Mouse (Mus musculus): ENCODE measurements around the gene Topaz1. TPM values are rescaled to one million over a fixed set of nuclear protein-coding genes. Genes with fewer than 3 reads are reported as not detected.

The Topaz1 gene
- polyA plus RNA-seq, 1 experiment from 2014 or later, result not detected

Other genes with a start within 250 kb of the Topaz1 start
- 4.6 and 5.8 TPM in 2 replicates for gene Tcaim, start 58.2 kb downstream of the Topaz1 start, polyA plus RNA-seq (2016; fragmentation: Nextera tagmentation; extraction: Ambion mirVana)
- 0.32 TPM in 1 of 2 replicates, not detected in the other for gene Gm35549, start 96.7 kb downstream of the Topaz1 start, polyA plus RNA-seq (2016; fragmentation: Nextera tagmentation; extraction: Ambion mirVana)
- gene Zfp445, start 118.7 kb downstream of the Topaz1 start, polyA plus RNA-seq (2016; fragmentation: Nextera tagmentation; extraction: Ambion mirVana), result 69.5 and 88.0 TPM in 2 replicates
- 3.6 and 4.6 TPM in 2 replicates for gene Zkscan7, start 138.3 kb downstream of the Topaz1 start, polyA plus RNA-seq (2016; fragmentation: Nextera tagmentation; extraction: Ambion mirVana)
- gene Zfp105, start 175.7 kb downstream of the Topaz1 start, polyA plus RNA-seq (2016; fragmentation: Nextera tagmentation; extraction: Ambion mirVana), result 33.1 and 35.9 TPM in 2 replicates
- gene 1110059G10Rik, start 203.7 kb downstream of the Topaz1 start, polyA plus RNA-seq (2016; fragmentation: Nextera tagmentation; extraction: Ambion mirVana), result 22.8 and 23.4 TPM in 2 replicates
- gene Kif15, start 203.7 kb downstream of the Topaz1 start, polyA plus RNA-seq (2016; fragmentation: Nextera tagmentation; extraction: Ambion mirVana), result 88.7 and 88.9 TPM in 2 replicates